Mouse (Mus musculus): ENCODE measurements around the gene Atn1.

The Atn1 gene

GRCm38 (mm10) chr6:124708289-124708889 lies 47.9 kb downstream of the Atn1 start:
- DNase-seq (ENCODE audit: low spot score): no peak

- DNase-seq (ENCODE audit: low spot score): no peak
Measured at GRCm38 (mm10) chr6:124706061-124706627, 50.2 kb downstream of the Atn1 start.

GRCm38 (mm10) chr6:124704417-124704816 lies 51.9 kb downstream of the Atn1 start:
- DNase-seq (ENCODE audit: low spot score): no peak

GRCm38 (mm10) chr6:124703789-124704188 lies 52.5 kb downstream of the Atn1 start:
- no peak for DNase-seq (ENCODE audit: low spot score)

- no peak for DNase-seq (ENCODE audit: low spot score)
Measured at GRCm38 (mm10) chr6:124702784-124703103, 53.6 kb downstream of the Atn1 start.

GRCm38 (mm10) chr6:124702102-124702783 lies 54.1 kb downstream of the Atn1 start:
- DNase-seq (ENCODE audit: low spot score): no peak

GRCm38 (mm10) chr6:124701338-124701737 lies 55.0 kb downstream of the Atn1 start:
- no peak for DNase-seq (ENCODE audit: low spot score)

DNA sequence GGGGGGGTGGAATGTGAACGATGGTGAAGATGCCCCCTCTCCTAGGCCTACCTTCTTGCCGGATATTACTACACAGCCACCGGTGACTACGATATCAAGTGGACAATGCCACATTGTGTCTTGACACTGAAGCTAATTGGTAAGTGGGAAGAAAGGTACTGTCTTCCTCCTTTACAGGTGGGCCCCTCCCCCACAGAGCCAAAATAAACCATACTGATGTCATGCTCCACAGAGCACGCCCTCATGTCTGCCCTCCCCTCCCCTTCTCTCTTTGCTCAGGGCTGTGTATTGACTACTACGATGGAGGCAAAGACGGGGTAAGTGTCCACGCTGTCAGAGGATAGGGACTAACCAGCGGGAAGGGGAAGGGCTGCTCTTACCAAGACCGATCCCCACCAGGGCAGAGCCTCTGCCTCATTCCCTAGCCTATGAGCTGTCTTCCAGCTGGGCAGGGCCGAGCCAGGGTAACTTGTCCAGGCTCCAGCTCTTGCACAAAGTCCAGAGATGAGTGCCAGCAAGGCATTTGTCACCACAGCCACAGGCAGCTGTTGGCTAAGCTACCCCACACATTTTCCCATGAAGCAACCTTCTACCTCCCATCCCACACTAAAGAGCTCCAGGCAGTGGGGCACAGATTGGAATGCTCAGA lies 56.2 kb downstream of the Atn1 start:
- DNase-seq (ENCODE audit: low spot score): no peak

DNA sequence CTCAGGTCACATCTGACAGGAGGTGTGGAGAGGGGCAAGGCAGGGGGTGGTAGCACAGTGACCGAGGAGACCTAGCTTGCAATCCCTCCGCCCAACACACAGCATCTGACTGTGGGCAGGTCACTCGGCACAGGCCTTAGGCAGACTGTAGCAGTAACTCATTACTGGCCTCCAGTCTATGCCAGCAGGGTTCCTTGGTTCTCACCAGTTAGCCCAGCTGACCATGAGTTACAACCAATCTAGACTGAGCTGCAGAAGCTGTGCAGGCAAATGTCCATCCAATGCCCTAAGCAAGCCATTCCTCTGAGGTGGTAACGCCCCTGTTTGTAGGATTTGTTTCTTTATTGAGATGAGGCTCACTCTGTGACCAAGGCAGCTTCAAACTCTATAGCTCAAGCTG lies 57.0 kb downstream of the Atn1 start:
- DNase-seq (ENCODE audit: low spot score): no peak

GRCm38 (mm10) chr6:124698751-124699150 lies 57.6 kb downstream of the Atn1 start:
- DNase-seq (ENCODE audit: low spot score): no peak

- DNase-seq (ENCODE audit: low spot score): no peak
Measured at GRCm38 (mm10) chr6:124696441-124697150, 59.7 kb downstream of the Atn1 start.

DNA sequence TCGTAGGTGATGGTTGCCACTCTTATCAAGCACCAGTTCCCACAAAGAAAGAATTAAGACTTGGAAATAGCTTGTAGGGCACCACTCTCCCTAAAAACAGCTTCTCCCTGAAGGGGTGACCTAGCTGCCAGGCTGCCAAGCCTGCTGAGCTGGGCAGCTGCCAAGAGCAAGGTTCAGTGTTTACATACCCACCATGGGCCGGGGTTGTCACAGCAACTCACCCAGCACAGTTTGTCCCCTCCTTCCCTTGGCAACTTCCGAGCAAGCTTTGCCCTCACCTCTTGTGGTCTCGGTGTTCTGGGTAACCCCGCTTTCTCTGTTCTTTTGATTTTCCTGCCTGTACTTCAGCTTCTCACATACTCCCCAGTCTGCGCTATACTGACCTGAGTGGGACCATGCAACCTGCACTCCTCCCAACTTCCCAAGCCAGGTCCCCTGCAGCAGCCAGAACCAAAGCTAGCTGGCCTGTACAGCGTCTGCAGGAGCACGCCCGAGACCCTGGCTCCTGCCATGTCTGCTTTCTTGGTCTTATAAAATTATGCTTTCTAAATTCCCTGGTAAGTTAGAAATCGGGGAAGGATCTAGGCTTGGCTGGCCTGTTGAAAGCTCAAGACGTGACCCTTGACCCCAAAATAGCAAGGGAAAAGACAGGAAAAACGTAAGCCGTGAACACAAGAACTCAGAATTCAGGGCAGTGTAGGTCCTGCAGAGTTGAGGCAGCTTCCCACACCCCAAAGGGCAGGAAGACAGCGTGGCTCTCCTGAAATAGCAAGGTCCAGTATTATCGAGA lies 62.0 kb downstream of the Atn1 start:
- DNase-seq (ENCODE audit: low spot score): no peak

DNA sequence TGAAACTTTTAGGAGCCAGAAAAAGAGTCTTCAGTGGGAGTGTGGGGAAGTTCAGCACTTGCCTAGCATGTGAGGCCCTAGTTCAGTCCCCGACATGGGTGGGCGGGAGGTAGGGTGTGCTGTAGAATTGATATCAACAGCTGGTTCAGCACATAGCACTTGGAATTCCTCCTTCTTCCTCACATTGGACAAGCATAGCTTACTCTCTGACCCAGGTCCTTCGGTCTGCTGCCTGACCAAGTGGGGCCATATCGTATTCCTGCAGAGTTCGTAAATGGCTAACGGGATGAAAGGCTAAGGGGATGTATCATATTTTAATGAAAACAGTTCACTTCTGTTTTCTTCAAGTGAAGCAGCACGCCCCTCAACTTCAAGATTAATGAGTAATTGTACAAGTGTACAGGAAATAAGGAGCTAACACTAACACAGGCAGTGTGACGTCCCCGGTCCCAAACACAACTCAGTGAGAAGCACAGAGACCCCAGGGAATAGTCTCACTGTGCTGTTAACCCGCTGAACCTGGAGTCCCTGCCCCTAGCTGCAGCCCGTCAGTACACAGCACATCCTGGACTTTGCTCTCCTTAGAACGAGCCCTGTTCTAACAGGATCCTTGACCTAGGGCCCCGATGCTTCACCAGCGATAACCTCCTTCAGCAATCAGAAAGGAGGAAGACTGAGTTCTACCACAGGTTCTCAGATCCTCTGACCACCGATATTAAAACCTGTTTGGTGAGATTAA lies 62.9 kb downstream of the Atn1 start:
- DNase-seq (ENCODE audit: low spot score): no peak
